Mouse (Mus musculus) olfactory bulb, adult 2 months (tissue): Measurements from ENCODE around the gene Llph. TPM values are rescaled to one million over a fixed set of nuclear protein-coding genes. Genes with fewer than 3 reads are reported as not detected.
A peak's percentile ranks its signal among the peaks of the same experiment; 100 is the strongest.

Source experiments
- H3K27ac ChIP-seq: fragments of 200-500 bp; 2 replicates; pipeline ENCODE4 v1.5.1; 2012; ENCODE audit warnings: low read depth, low read length; ENCODE audit not compliant: insufficient read depth
- H3K4me1 ChIP-seq: fragments of 200-500 bp; 2 replicates; pipeline ENCODE4 v1.6.1; 2012; ENCODE audit warnings: low read length; ENCODE audit not compliant: control insufficient read depth, insufficient read depth
- H3K4me3 ChIP-seq: fragments of 200-500 bp; 2 replicates; pipeline ENCODE4 v1.5.1; 2012; ENCODE audit warnings: mild to moderate bottlenecking, low read depth, low read length, moderate library complexity; ENCODE audit not compliant: insufficient read depth
- CTCF ChIP-seq: fragments of 200-500 bp; IDR thresholded peaks from 2 replicates; pipeline ENCODE4 v1.5.1; 2012; ENCODE audit warnings: low read depth, mild to moderate bottlenecking, low read length, moderate library complexity; ENCODE audit not compliant: insufficient read depth
- POLR2A ChIP-seq: fragments of 200-500 bp; IDR thresholded peaks from 2 replicates; pipeline ENCODE4 v1.6.1; 2012; ENCODE audit warnings: mild to moderate bottlenecking, low read depth, low read length, moderate library complexity; ENCODE audit not compliant: insufficient read depth
- WGBS: fragments of 180-500 bp; shearing (Covaris S2); methylation state at CpG from one replicate; pipeline ENCODE4 v1.1.7; 2018; 5-methylcytosine and 5-hydroxymethylcytosine counted together
- polyA plus RNA-seq: library from polyadenylated mRNA; stranded (reverse); fragments of >200 nt; gene quantifications from 2 replicates; pipeline ENCODE4 v1.2.4, GENCODE M21; 2012; ENCODE audit warnings: low replicate concordance; ENCODE audit not compliant: missing spikeins, insufficient read depth, insufficient read length

Llph gene
- polyA plus RNA-seq, 1 experiment, result not detected

DNA sequence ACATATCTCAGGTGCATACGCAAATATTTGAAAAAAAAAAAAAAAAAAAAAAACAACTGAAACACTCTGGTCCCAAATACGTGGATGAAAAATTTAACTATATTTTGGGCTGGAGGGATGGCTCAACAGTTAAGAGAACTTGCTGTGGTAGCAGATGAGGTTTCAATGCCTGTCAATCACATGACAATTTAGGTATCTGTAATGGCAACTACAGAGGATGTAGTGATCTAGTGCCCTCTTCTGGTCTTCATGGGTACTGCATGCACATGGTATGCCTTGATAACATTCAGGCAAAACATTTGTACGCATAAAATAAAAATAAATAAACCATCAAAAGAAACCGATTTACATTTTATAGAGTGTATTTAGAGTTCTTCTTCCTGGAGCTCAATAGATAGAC is 43.9 kb downstream of the Llph start:
- no peak overlapping the region for H3K27ac ChIP-seq
- no peaks in the 10 kb centered on the region for H3K4me1 ChIP-seq
- 84% methylated on average over 4 of the region's 4 CpGs for WGBS
- no peak overlapping the region for H3K4me3 ChIP-seq
- TF ChIP-seq CTCF (no peak), POLR2A (no peak)

DNA sequence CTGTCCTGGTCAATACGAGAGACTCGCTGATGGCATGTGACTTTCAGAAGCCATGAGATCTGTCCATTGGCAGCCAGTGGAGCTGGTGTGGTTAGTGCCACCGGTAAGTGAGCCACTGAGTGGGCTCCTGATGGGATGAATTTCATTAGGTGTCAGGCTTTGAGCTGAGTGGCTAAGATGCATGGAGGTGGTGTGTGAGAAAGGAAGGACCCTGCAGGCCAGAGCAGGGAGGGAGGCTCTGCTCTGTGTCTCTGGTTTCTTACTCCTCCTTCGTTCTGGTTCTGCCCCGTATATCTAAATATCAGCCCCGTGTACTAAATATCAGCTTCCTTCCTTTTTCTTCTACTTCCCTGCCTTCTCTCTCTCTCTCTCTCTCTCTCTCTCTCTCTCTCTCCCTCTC is 44.4 kb downstream of the Llph start:
- no peak overlapping the region for H3K27ac ChIP-seq
- TF ChIP-seq CTCF, result no peak
- TF ChIP-seq POLR2A, result no peak
- H3K4me3 ChIP-seq, result no peak overlapping the region
- 63% methylated on average over 6 of the region's 6 CpGs for WGBS
- no peaks in the 10 kb centered on the region for H3K4me1 ChIP-seq

DNA sequence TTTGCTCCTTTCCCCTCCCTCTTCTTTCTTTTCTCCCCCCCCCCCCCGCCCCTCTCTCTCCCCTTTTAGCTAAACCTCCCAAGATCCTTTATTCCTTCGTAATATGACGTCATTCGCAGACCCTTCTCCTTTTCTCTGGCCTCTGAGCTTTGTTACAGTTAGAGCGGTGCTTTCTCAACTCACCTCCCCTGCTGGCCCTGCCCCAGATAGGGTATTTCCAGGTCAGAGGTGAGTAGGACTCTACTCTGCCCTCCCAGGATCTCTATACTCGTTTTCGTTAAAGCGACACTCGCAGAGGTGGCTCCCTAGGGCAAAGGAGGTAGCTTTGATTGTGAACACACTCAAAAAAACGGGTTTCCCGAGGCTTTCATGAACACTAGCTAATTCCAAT is 45.0 kb downstream of the Llph start:
- Histone ChIP-seq H3K4me3 (peak overlapping the region; percentile 4; the same call in 1 of the 2 replicates), H3K27ac (no peak overlapping the region), H3K4me1 (no peaks in the 10 kb centered on the region)
- TF ChIP-seq POLR2A (no peak), CTCF (no peak)
- 4% methylated on average over 11 of the region's 11 CpGs for WGBS

DNA sequence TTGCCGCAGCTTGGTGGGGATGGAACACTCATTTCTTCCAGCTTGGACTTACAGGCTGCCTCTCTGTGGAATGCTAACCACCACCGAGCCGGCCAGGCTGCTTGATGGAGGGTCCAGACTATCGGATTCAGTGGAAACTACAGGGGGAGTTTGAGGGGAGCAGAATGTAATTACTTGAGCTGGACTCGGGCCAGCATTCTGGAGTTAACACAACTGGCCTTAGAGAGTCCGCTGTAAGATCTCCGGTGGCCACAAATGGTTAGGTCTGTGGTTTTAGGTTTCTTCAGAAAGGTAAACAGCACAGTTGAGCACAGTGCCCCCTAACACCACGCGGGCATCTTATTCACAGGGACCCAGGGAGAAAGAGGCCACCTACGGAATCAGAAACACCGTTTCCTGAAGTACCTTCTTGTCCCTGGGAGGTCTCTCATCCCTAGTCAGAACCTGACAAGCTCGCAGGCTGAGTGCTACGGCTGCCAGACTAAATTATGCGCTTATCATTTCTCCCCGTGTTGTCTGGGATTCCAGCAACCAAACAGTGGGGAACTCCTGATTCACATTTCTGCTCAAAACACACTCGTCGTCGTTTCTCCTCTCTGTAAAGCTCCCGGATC is 45.5 kb downstream of the Llph start:
- TF ChIP-seq CTCF, result no peak
- no peak for TF ChIP-seq POLR2A
- peak overlapping the region; percentile 4; the same call in 1 of the 2 replicates for H3K4me3 ChIP-seq

DNA sequence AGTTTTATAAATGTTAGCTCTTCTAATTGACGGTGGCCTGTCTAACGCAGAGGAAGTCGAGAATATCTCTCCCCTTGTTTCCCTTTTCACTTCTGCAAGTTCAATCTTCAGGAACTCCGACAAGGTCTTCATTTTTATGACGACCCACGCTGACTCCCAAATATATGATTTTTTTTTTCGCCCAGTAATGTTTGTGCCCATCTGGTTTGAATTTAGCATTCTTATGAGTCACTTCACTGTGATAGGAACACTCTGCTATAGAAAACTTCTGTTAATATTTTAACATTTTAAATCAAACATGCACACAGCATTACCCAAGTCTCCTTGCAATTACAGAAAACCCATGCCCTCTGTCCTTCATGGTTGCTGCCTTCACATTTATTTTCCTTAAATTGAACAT is 46.5 kb downstream of the Llph start:
- 95% methylated on average over 7 of the region's 7 CpGs for WGBS
- no peak for TF ChIP-seq CTCF
- TF ChIP-seq POLR2A, result no peak
- no peak overlapping the region for H3K27ac ChIP-seq
- no peak overlapping the region for H3K4me3 ChIP-seq
- H3K4me1 ChIP-seq, result no peaks in the 10 kb centered on the region

More for the DNA sequence above, 45.5 kb downstream of the Llph start:
- 9% methylated on average over 19 of the region's 19 CpGs for WGBS
- no peaks in the 10 kb centered on the region for H3K4me1 ChIP-seq
- H3K27ac ChIP-seq, result no peak overlapping the region

GRCm38 (mm10) chr10:120279482-120280128 is 52.7 kb downstream of the Llph start:
- WGBS, result 87% methylated on average over 12 of the region's 12 CpGs
- no peak overlapping the region for H3K27ac ChIP-seq
- TF ChIP-seq CTCF (no peak), POLR2A (no peak)

DNA sequence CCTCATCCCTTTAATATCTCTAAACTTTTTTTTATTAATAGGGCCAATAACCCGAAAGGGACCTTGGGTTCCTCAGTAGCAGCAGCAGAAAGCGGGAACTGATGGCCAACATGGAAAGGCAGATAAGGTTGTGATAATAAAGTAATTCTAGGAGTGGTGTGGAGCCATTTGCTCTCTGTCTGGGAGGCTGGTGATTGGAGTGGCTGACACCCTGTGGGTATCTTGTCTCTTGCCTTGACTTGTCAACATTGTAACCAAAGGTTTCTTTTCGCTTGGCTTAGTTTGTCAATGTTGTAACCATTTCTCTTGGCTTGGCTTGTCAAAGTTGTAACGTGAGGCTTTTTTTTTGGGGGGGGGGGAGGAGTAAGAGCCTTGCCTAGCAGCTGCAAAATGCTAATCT is 53.5 kb downstream of the Llph start:
- 84% methylated on average over 4 of the region's 4 CpGs for WGBS

More at GRCm38 (mm10) chr10:120279482-120280128, 52.7 kb downstream of the Llph start:
- H3K4me1 ChIP-seq, result no peaks in the 10 kb centered on the region
- H3K4me3 ChIP-seq, result no peak overlapping the region

DNA sequence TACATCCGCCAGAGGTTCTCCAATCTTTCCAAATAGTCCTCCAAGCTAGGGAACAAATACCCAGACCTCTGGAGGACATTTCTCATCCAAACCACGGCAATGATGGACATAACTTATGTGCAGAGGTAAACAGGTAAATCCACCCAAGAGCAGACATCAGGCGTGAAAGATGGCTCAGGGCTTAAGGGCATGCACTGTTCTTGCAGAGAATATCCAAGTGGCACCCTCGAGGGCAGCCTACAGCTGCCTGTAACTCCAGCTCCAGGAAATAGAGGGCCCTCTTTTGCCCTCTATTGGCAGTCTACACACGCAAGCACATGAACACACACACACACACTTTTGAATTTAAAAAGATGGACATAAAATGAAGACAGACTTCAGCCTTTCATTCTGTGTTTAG is 54.8 kb downstream of the Llph start:
- H3K27ac ChIP-seq, result no peak overlapping the region
- no peaks in the 10 kb centered on the region for H3K4me1 ChIP-seq
- no peak overlapping the region for H3K4me3 ChIP-seq
- WGBS, result 86% methylated on average over 5 of the region's 5 CpGs
- TF ChIP-seq CTCF (no peak), POLR2A (no peak)

More for the DNA sequence above, 53.5 kb downstream of the Llph start:
- no peak overlapping the region for H3K4me3 ChIP-seq
- no peak for TF ChIP-seq POLR2A
- TF ChIP-seq CTCF, result no peak
- H3K4me1 ChIP-seq, result no peaks in the 10 kb centered on the region
- H3K27ac ChIP-seq, result no peak overlapping the region

Other genes starting within 250 kb of the Llph start
- gene Helb, start 114.1 kb upstream of the Llph start, polyA plus RNA-seq, result not detected in 2 replicates
- not detected in 2 replicates for gene Tmbim4, start 25.5 kb upstream of the Llph start, polyA plus RNA-seq
- not detected in 2 replicates for gene Irak3, start 24.9 kb upstream of the Llph start, polyA plus RNA-seq
- gene Hmga2, start 249.4 kb downstream of the Llph start, polyA plus RNA-seq, result not detected in 2 replicates